Mouse (Mus musculus) myocyte (in vitro differentiated cells): ENCODE measurements around the gene Gramd1b.

Experiments used
- MYOD1 ChIP-seq, 3 experiments: IDR thresholded peaks; one replicate each; pipeline ENCODE4 v1.6.1; 2011; ENCODE audit warnings: control low read depth in 2 of 3, low read depth in 2 of 3, mild to moderate bottlenecking in 2 of 3, moderate library complexity in 1 of 3; ENCODE audit not compliant: insufficient read length in 2 of 3, control insufficient read depth in 1 of 3
- POLR2A ChIP-seq: IDR thresholded peaks from one replicate; pipeline ENCODE4 v1.6.1; 2011; ENCODE audit warnings: low read depth, mild to moderate bottlenecking, control low read depth, moderate library complexity; ENCODE audit not compliant: insufficient read length
- POLR2AphosphoS2 ChIP-seq: IDR thresholded peaks from one replicate; pipeline ENCODE4 v1.6.1; 2011; ENCODE audit warnings: low read depth, control low read depth; ENCODE audit not compliant: insufficient read length

DNA sequence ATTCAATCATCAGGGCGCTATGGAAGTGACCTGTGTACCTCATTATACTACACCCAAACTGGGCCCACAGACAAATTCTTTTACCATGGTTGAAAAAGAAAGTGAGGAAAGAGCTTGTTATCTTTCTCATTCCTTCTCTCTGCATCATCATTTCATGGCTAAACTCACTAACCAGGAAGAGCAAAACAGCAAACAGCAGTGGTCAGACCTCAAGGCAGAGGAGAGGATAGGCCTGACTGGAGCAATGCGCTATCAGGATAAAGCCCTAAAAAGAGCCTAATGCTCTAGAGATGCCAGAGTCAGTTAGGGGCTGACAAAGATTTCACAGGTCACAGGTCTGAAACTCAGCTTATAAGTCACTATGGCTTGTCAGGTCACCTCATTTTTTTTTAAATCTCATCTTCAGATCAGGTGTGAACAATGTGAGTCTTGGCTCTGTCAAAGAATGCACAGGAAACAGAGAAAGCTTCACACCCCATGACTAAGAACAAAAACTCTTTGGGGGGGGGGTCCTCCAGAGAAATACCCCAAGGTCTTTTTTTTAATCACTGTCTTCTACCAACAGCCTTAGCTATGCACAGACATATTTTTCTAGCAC is 82.4 kb downstream of the Gramd1b start:
- TF ChIP-seq POLR2A (no peak), MYOD1 (IDR thresholded peaks at IDR 0.05; ENCODE audit: control insufficient read depth in 1 of 3, insufficient read length in 2 of 3, low read depth in 2 of 3) (no peak), POLR2AphosphoS2 (no peak)
